Mouse (Mus musculus) neural tube, embryonic 11.5 days (tissue): ENCODE data around the gene Dop1b. TPM values are rescaled to one million over a fixed set of nuclear protein-coding genes. Genes with fewer than 3 reads are reported as not detected.

Experiments
- ATAC-seq: fragments of 200-750 bp; cut with Nextera tagmentation; 2 replicates; pipeline ENCODE4 v1.8.0; 2017; ENCODE audit warnings: moderate number of reproducible peaks, mild to moderate bottlenecking, moderate TSS enrichment, moderate library complexity; ENCODE audit not compliant: insufficient read depth, low FRiP score, low TSS enrichment
- DNase-seq: peaks from one replicate; pipeline ENCODE4 v3.0.0-alpha.2; 2015; ENCODE audit warnings: low spot score
- H3K27ac ChIP-seq: fragments of 300-500 bp; sonication (generic); 2 replicates; pipeline ENCODE4 v1.5.1; 2014; ENCODE audit warnings: low read depth, mild to moderate bottlenecking, low read length
- H3K27me3 ChIP-seq: fragments of 300-500 bp; sonication (generic); 2 replicates; pipeline ENCODE4 v1.6.1; 2014; ENCODE audit warnings: mild to moderate bottlenecking, low read length, mixed read lengths; ENCODE audit not compliant: control insufficient read depth, insufficient read depth
- H3K36me3 ChIP-seq: fragments of 300-500 bp; sonication (generic); 2 replicates; pipeline ENCODE4 v1.6.1; 2014; ENCODE audit warnings: mild to moderate bottlenecking, low read length, moderate library complexity, mixed read lengths; ENCODE audit not compliant: control insufficient read depth, insufficient read depth
- H3K4me1 ChIP-seq: fragments of 300-500 bp; sonication (generic); 2 replicates; pipeline ENCODE4 v1.6.1; 2014; ENCODE audit warnings: low read length, mixed read lengths; ENCODE audit not compliant: control insufficient read depth, insufficient read depth
- H3K4me2 ChIP-seq: fragments of 300-500 bp; sonication (generic); 2 replicates; pipeline ENCODE4 v1.6.1; 2014; ENCODE audit warnings: low read depth, mild to moderate bottlenecking, moderate library complexity
- H3K4me3 ChIP-seq: fragments of 300-500 bp; sonication (generic); 2 replicates; pipeline ENCODE4 v1.5.1; 2014; ENCODE audit warnings: low read depth, low read length
- H3K9ac ChIP-seq: fragments of 300-500 bp; sonication (generic); 2 replicates; pipeline ENCODE4 v1.6.1; 2014; ENCODE audit warnings: mild to moderate bottlenecking, low read length
- H3K9me3 ChIP-seq: fragments of 300-500 bp; sonication (generic); 2 replicates; pipeline ENCODE4 v1.6.1; 2016; ENCODE audit warnings: low read length; ENCODE audit not compliant: control insufficient read depth
- WGBS: fragments of 180-500 bp; shearing (Covaris S2); extraction: QIAGEN DNeasy Blood & Tissue Kit; methylation state at CpG from one replicate; pipeline ENCODE4 v1.1.7; 2014; 5-methylcytosine and 5-hydroxymethylcytosine counted together
- polyA plus RNA-seq: library from polyadenylated mRNA; unstranded; fragments of >200 nt; fragmentation: Nextera tagmentation; extraction: Ambion mirVana; gene quantifications from 2 replicates; pipeline ENCODE4 v1.2.1, GENCODE M21; 2014

Gene Dop1b
- polyA plus RNA-seq, 1 experiment from 2014 or later: 16.5 TPM

GRCm38 (mm10) chr16:93722476-93722875 is 10.8 kb downstream of the Dop1b start:
- Histone ChIP-seq H3K4me1 (no peaks in the 10 kb centered on the region), H3K4me2 (no peak overlapping the region)
- no peak for ATAC-seq

DNA sequence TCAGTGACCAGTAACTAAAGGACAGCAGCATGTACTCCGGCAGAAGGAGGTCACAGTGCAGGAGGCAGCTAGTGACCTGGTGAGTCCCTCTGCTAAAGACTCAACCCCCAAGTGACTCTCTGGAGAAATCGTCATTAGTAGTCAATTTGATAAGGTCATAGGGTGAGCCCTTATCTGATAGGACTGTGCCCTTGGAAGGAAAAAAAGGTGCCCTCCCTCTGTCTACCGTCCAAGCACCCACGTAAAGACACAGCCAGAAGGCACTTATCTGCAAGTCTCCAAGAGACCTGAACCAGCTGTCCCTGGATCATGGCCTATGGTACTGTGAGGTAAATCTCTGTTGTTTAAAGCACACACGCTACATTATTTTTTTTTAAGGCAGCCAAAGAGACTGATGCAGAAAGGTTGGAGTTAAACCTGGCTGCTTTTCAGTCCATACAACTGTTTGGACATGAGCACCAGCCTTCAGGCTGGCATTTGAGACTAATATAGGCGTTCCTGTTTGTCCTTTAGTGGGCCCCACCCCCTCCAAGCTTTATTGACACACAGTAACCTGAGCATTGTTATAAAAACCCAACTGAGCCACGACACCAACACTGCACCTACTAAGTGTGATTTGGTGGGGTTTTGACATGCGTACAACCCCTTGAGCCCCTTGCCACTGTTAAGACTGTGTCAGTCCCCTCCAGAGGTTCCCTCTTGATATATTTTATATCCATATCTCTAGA is 13.9 kb downstream of the Dop1b start:
- Histone ChIP-seq H3K4me1 (no peaks in the 10 kb centered on the region), H3K36me3 (no peaks in the 10 kb centered on the region), H3K9ac (no peak overlapping the region), H3K27ac (no peak overlapping the region), H3K9me3 (no peaks in the 10 kb centered on the region), H3K4me3 (no peak overlapping the region), H3K27me3 (no peaks in the 10 kb centered on the region), H3K4me2 (no peak overlapping the region)
- ATAC-seq (no peak), DNase-seq (no peak)
- 76% methylated on average over 8 of the region's 8 CpGs for WGBS

More at GRCm38 (mm10) chr16:93722476-93722875, 10.8 kb downstream of the Dop1b start:
- H3K27me3 ChIP-seq: no peaks in the 10 kb centered on the region
- no peak overlapping the region for H3K27ac ChIP-seq
- no peaks in the 10 kb centered on the region for H3K9me3 ChIP-seq
- DNase-seq: no peak
- 86% methylated on average over 2 of the region's 2 CpGs for WGBS
- H3K36me3 ChIP-seq: no peaks in the 10 kb centered on the region
- no peak overlapping the region for H3K9ac ChIP-seq
- H3K4me3 ChIP-seq: no peak overlapping the region

- Histone ChIP-seq H3K36me3 (no peaks in the 10 kb centered on the region), H3K4me2 (no peak overlapping the region), H3K9ac (no peak overlapping the region), H3K27me3 (no peaks in the 10 kb centered on the region), H3K4me1 (no peaks in the 10 kb centered on the region), H3K4me3 (no peak overlapping the region), H3K9me3 (no peaks in the 10 kb centered on the region), H3K27ac (no peak overlapping the region)
- WGBS: 90% methylated on average over 4 of the region's 4 CpGs
- no peak for ATAC-seq
- DNase-seq: no peak
These were observed 14.5 kb downstream of the Dop1b start for GRCm38 (mm10) chr16:93726186-93726585.

GRCm38 (mm10) chr16:93728676-93729075 is 17.0 kb downstream of the Dop1b start:
- Histone ChIP-seq H3K9me3 (no peaks in the 10 kb centered on the region), H3K4me3 (no peak overlapping the region)
- 75% methylated on average over 9 of the region's 9 CpGs for WGBS

DNA sequence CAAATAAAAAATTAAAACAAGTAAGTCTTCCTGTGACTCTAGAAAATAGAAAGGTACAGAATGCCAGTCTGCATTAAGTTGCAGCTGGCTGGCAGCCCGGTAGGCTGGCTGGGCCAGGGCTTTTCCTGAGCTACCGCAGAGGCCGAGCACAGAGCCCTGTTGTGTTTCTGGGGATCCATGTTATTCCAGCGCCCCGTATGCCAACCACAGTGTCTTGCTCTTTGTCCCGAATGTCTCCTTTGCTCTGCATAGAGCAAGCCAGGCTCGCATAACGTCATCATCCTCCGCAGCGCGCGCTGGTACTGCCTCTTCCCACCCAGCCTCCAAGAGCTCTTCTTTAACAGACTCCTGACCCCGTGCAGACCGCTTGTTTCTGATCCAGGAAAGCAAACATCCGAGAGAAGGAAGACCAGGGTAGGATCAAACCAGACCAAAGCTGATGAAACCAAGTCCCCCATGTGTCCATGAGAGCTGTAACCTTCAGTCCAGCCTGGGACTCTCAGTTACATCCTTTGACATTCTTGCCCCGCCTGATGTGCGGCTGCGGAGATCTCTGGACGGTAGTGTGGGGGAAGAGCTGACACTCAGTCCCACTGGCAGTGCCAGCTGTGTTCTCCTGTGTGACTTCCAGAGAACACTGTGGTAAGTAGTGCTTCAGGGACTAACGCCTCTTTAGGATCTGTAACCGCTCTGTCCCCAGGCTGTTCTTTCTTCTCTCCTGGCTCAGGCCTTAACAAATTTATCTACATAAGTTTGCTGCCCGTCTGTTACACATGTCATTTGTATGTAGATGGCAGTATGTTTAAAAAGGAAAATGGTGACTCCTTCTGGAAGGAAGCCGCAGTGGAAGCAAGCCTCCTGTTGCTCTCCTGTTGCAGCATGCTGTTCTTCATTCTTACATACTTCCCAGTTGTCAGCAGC is 18.4 kb downstream of the Dop1b start:
- Histone ChIP-seq H3K9ac (no peak overlapping the region), H3K4me2 (no peak overlapping the region), H3K36me3 (no peaks in the 10 kb centered on the region), H3K4me1 (no peaks in the 10 kb centered on the region), H3K27ac (no peak overlapping the region), H3K9me3 (no peaks in the 10 kb centered on the region), H3K27me3 (no peaks in the 10 kb centered on the region), H3K4me3 (no peak overlapping the region)
- ATAC-seq: no peak
- DNase-seq: no peak
- WGBS: 88% methylated on average over 23 of the region's 23 CpGs

More at GRCm38 (mm10) chr16:93728676-93729075, 17.0 kb downstream of the Dop1b start:
- H3K9ac ChIP-seq: no peak overlapping the region
- no peaks in the 10 kb centered on the region for H3K36me3 ChIP-seq
- H3K4me1 ChIP-seq: no peaks in the 10 kb centered on the region
- no peaks in the 10 kb centered on the region for H3K27me3 ChIP-seq
- no peak for DNase-seq
- no peak overlapping the region for H3K27ac ChIP-seq
- H3K4me2 ChIP-seq: no peak overlapping the region
- no peak for ATAC-seq

- 91% methylated on average over 8 of the region's 8 CpGs for WGBS
- DNase-seq (no peak), ATAC-seq (no peak)
- Histone ChIP-seq H3K4me1 (no peaks in the 10 kb centered on the region), H3K36me3 (no peaks in the 10 kb centered on the region), H3K4me2 (no peak overlapping the region), H3K4me3 (no peak overlapping the region), H3K27ac (no peak overlapping the region), H3K27me3 (no peaks in the 10 kb centered on the region), H3K9ac (no peak overlapping the region), H3K9me3 (no peaks in the 10 kb centered on the region)
These were observed 19.6 kb downstream of the Dop1b start for GRCm38 (mm10) chr16:93731310-93731709.

GRCm38 (mm10) chr16:93732875-93733569 is 21.3 kb downstream of the Dop1b start:
- Histone ChIP-seq H3K27ac (no peak overlapping the region), H3K4me2 (no peak overlapping the region), H3K4me3 (no peak overlapping the region), H3K4me1 (no peaks in the 10 kb centered on the region), H3K36me3 (no peaks in the 10 kb centered on the region), H3K9ac (no peak overlapping the region), H3K27me3 (no peaks in the 10 kb centered on the region), H3K9me3 (no peaks in the 10 kb centered on the region)
- 68% methylated on average over 18 of the region's 18 CpGs for WGBS
- no peak for ATAC-seq
- no peak for DNase-seq

DNA sequence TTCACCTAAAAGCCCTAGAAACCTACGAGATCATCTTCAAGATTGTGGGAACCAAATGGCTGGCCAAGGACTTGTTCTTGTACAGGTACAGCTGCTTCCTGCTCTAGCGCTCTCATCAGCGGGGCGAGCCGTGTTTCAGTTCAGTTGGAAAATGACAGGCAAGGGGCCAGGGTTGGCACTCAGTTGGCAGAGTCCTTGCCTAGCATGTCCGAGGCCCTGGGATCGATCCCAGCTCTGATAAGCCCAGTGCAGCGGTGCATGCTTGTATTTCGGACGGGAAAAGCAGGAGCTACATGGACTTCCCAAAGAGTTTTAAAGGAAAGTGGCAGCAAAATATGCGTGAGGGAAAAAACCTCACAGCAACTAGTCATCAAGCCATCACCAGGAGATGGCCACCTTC is 27.5 kb downstream of the Dop1b start:
- no peak overlapping the region for H3K9ac ChIP-seq
- H3K36me3 ChIP-seq: no peaks in the 10 kb centered on the region; the same call in 1 of the 2 replicates
- H3K27me3 ChIP-seq: no peaks in the 10 kb centered on the region
- ATAC-seq (no peak), DNase-seq (no peak)
- no peaks in the 10 kb centered on the region for H3K9me3 ChIP-seq
- no peak overlapping the region for H3K27ac ChIP-seq
- H3K4me1 ChIP-seq: no peaks in the 10 kb centered on the region
- no peak overlapping the region for H3K4me2 ChIP-seq
- 95% methylated on average over 11 of the region's 11 CpGs for WGBS
- no peak overlapping the region for H3K4me3 ChIP-seq
